Mouse (Mus musculus): ENCODE measurements around the gene Olfr1335.
"Not testable (repeated sequence)": the region's sequence is repeated elsewhere in the genome, so short reads cannot be mapped to it uniquely, and the experiment has no call there.

Gene Olfr1335

DNA sequence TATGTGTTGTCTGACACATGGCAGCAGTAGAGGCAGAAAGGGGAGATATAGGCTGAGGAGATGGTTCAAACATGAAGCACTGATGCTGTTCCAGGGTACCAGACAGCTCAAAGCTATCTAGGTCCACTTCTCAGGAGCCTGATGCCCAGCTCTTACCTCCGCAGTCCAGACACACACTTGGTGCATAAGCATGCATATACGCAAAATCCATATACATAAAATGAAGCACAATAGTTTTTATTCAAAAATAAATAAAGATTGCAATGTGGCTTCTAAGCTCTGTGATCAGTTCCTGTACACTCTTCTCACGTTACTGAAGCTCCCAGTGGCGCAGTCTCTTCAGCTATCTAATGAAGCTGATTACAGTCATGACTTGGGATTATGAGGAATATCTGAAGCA, at the start of gene Olfr1335:
Gene Olfr1335 (minus strand): TSS at position 101 of the 400 bp plus-strand sequence.
- no peak for DNase-seq (ENCODE audit: low spot score in 2 of 2)

DNA sequence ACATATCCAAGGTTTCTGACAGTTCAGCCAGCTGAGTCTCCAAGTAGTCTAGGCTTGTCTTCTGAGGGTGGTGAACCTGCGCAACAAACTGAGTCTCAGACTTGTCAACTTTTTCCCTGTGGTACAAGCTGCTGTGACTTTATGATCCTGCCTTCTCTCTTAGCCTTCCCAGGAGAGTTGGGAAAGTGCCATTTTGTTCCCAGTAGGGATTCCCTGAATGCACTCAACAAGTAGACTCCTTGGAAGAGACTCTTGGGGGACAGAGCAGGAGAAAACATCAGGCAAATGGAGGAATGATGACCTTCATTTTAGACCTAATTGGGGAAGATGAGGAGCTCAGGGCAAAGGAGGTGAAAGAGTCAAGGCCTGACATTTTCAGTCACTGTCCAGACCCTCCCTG, 26.4 kb upstream of the Olfr1335 start, which contains the start of gene Olfr1333:
Gene Olfr1333 (minus strand): TSS at position 101 of the 400 bp plus-strand sequence.
- no peak for DNase-seq (ENCODE audit: low spot score in 2 of 2)

DNA sequence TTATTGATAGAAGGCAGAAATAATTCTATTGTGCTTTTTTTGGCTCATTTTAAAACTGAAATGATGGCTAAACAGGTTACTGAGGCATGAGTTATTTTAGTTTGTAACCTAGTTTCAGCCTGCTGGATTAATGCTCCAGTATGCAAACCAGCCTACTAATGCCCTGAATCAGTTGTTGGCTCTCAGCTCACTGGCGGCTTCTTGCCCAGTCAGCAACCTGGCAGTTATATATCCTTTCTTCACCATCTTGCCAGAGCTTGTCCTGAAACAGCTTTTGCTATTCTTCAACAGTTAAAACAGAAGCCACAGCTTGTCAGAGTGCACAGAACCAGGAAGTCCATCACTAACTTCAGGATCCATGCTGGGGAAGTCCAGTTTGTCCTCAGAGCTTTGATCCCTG, 9.2 kb upstream of the Olfr1335 start:
- no peak for DNase-seq (ENCODE audit: low spot score in 2 of 2)

DNA sequence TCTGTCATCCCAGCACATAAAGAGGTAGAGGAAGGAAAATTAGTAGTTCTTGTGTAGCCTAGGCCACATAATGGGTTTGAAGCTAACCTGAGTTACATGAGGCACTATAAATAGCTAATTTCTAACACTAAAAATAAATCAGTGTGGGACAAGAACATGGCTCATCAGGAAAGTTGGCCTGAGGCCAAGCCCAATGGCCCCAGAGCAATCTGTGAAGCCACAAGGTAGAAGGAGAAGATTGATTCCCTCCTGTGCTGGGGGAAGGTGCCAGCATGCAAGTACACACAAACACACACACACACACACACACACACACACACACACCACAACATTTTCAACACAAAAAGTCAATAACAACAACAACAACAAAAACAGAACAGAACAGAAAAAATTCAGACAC, 16.9 kb downstream of the Olfr1335 start:
- DNase-seq (ENCODE audit: low spot score in 2 of 2): not testable (repeated sequence)

DNA sequence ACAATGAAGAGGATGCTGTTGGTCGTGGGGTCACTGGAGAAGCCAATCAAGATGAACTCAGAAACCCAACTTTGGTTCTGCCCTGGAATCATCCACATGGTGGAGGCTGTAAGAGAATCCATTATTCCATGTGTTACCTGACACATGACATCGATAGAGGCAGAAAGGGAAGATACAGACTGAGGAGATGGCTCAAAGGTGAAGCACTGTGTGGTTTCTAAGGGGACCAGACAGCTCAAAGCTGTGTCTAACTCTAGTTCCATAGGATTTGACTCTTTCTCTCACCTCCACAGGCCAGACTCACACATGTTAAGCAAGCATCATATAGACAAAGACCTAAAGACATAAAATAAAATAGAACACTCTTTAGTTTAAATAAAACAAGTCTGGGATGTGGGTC, 27.3 kb downstream of the Olfr1335 start, which contains the start of gene Olfr1337:
Gene Olfr1337 (minus strand): TSS at position 101 of the 400 bp plus-strand sequence.
- no peak for DNase-seq (ENCODE audit: low spot score in 2 of 2)

Data from frontal cortex, postnatal 36 days (tissue).